Mouse (Mus musculus) ES-E14 (cell line): ENCODE measurements at regions not wholly inside any gene's neighbourhood (a gene's known extent, or its start where the extent isn't known, plus 50 kb on each side); places are given as distances from the start of the nearest gene placed in this dataset.

Experiments used
- CHD2 ChIP-seq: IDR thresholded peaks from 2 replicates; pipeline ENCODE4 v1.6.1; 2014; ENCODE audit warnings: mild to moderate bottlenecking, low read depth, low read length, inconsistent platforms
- HCFC1 ChIP-seq: IDR thresholded peaks from 2 replicates; pipeline ENCODE4 v1.6.1; 2012; ENCODE audit warnings: low read length, inconsistent platforms, borderline replicate concordance; ENCODE audit not compliant: insufficient read depth
- MAFK ChIP-seq: IDR thresholded peaks from 2 replicates; pipeline ENCODE4 v1.6.1; 2014; ENCODE audit warnings: mild to moderate bottlenecking, low read depth, low read length, inconsistent platforms; ENCODE audit not compliant: insufficient read depth
- ZC3H11A ChIP-seq: IDR thresholded peaks from 2 replicates; pipeline ENCODE4 v1.6.1; 2012; ENCODE audit warnings: low read depth, mild to moderate bottlenecking, inconsistent platforms, low read length, borderline replicate concordance
- ZNF384 ChIP-seq: IDR thresholded peaks from 2 replicates; pipeline ENCODE4 v1.6.1; 2012; ENCODE audit warnings: low read depth, low read length, inconsistent platforms

GRCm38 (mm10) chr3:120591183-120591582, 580.3 kb downstream of the Rwdd3 start:
- TF ChIP-seq CHD2 (no peak), HCFC1 (no peak), ZC3H11A (no peak), MAFK (no peak), ZNF384 (no peak)
